Mouse (Mus musculus) gastrocnemius, adult 18-20 months (tissue): ENCODE data around the gene Zfp513. TPM values are rescaled to one million over a fixed set of nuclear protein-coding genes. Genes with fewer than 3 reads are reported as not detected.

ENCODE experiments used
- DNase-seq: peaks from one replicate; pipeline ENCODE4 v3.0.0; 2021; ENCODE audit warnings: low spot score
- total RNA-seq, 2 experiments: library from RNA; stranded (reverse); gene quantifications; 2 replicates each; pipeline ENCODE4 v1.2.3; 2021

Gene Zfp513
- total RNA-seq, 2 experiments from 2014 or later, result 6.0 to 7.2 TPM

DNA sequence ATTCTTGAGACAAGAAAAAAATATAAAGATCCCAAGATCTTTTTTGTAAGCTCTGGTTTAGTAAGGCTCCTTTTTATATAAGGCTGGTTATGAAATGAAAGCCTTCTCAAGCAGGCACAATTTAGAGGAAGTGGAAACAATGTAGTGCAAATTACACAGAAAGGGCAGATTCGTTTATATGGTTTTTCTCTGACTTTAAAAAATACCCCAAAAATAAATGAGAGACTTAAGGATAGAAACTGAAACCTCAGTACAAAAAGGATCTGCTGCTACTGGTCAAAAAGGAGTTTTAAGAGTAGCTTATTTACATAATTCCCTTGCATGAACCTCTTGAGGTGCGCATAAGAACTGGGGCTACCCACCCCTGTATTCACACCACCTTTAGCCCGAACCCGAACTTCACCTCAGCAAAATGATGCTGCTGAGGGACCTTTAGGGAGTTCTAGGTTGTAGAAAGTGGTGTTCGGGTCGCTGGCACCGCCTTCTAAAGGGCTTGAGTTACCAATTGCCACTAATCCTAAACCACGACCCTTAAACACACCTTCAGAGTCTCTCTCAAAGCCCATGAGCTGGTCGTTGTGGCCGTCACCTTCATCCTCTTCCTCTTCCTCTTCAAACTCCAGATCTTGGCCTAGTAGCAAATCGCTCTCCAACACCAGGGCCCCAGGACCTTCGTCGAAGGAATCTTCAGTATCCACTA lies 911 bp downstream of the Zfp513 start:
- no peak for DNase-seq

DNA sequence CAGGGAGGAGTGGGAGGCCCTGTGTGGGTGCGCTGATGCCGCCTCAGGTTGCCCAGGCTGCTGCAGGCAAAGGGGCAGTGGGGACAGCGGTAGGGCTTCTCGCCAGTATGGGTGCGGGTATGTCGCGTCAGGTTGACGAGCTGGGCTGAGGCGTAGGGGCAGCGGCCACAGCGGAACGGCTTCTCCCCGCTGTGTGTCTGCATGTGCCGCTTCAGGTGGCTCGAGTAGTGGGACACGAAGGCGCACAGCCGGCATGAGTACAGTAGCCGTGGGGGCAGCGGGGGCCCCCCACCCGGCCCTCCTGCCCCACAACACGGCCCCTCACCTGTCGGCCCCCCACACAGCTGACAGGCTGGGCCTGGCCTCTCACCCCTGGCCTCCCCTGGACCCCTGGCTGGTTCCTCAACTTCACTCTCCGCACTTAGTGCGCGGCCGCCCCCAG lies 1.8 kb downstream of the Zfp513 start:
- no peak for DNase-seq

DNA sequence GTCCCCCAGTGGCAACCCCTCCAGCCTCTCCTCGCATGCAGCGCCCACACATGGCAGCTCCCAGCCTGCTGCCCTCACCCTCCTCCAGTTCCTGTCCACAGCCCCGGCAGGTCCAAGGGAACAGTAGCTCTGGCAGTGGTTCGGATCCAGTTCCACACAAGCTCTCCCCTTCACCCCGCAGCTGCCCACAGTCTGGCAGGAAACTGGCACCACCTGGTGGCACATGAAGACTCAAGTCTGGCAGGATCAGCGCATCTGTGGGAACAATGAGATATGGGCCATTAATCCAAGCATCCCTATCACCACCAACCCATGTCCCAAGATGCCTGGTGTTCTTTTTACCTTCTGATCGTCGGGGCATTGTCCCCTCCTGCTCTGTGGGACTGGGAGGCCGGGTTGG lies 2.2 kb downstream of the Zfp513 start:
- no peak for DNase-seq

DNA sequence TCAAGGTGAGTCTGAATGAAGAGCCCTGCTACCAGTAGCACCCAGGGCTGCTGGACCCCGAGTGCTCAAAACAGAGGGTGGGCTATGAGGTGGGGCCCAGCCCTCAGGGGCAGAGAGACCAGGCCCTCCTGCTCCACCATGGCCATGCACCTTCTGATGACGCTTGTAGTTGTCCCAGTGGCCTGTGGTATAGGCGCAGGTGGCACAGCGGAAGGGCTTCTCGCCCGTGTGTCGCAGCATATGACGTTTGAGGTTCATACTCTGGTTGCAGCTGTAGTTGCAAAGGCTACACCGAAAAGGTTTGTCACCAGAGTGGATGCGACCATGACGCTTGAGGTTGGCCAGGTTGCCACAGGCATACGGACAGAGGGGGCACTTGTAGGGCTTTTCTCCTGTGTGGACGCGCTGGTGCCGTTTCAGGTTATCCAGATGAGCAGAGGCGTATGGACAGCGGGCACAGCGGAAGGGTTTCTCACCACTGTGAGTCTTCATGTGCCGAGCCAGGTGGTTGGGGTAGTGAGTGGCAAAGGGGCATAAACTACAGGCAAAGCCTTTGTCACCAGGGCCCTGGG lies 2.7 kb downstream of the Zfp513 start:
- DNase-seq, result no peak

DNA sequence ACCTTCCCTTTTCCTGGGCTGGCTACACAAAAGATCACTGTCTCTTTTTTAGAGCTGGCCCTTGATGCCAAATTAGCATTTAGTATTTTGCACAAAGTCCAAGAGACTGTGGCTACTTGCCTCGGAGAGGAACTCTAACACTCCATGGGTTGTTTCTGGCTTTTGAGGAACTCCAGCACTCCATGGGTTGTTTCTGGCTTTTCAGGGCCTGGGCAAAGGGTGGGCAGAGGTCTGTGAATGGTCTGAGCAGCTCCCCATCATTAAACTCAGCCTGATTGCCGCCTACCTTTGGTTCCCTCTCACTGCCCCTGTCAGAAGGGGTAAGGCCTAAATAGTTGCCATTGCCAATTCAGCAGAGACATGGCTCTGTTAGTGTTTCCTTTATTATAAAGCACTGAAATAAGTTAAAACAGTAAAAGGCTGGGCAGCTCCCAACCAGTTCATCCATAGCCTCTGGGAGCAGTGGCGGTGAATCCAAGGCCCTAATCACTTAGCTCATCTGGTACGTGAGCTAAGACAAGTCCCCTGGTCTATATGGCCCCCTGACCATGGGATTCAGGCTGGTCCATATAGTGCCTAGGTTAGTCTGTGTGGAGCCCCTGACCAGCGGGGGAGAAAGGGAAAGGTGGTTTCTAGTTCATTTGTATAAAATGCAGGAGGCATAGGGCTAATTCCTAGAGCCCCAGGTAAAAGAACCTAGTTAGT lies 3.3 kb downstream of the Zfp513 start:
- DNase-seq, result no peak

DNA sequence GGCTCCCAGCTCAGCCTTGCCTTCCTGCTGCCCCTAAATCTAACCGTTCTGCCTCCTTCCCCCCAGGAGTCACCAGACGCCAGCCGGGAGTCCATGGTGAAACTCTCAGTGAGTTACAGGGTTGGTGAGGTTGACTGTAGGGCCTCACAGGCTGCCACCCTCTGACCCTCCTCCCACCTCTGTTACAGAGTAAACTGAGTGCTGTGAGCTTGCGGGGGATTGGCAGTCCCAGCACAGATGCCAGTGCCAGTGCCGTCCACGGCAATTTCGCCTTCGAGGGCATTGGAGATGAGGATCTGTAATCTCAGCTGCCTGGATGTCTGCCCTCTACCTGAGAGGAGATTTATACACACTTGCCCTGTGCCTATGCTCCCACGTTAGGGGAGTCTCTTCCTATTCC lies 3.9 kb downstream of the Zfp513 start:
- no peak for DNase-seq

DNA sequence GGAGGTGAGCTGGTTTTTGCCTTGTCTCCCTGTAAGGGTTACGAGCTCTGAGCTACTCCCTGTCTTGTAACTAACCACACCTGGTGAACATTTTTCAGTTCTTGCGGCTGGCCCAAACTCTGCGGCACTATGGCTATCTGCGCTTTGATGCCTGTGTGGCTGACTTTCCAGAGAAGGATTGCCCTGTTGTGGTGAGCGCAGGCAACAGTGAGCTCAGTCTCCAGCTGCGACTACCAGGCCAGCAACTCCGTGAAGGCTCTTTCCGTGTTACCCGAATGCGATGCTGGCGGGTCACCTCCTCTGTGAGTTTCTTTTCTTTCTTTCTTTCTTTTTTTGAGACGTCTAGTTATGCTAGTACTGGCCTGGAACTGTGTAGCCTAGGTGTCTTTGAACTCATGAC lies 5.0 kb downstream of the Zfp513 start:
- DNase-seq, result no peak

DNA sequence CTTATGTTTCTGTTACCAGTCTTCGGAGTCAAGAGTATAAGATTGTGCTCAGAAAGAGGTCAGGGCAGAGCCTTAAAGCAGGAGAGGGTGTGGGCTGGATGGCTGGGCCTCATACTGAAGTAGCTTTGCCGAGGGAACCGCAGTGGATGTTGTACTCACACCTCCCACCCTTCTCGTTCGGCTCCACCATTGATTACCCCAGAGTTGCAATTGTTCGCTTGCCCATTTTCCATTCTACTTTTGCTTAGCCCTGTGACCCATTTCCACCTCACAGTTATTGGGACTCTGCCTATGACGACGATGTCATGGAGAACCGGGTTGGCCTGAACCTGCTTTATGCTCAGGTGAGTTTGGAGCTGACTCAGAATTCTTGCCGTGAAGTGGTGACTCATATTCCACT lies 5.9 kb downstream of the Zfp513 start:
- DNase-seq, result no peak

DNA sequence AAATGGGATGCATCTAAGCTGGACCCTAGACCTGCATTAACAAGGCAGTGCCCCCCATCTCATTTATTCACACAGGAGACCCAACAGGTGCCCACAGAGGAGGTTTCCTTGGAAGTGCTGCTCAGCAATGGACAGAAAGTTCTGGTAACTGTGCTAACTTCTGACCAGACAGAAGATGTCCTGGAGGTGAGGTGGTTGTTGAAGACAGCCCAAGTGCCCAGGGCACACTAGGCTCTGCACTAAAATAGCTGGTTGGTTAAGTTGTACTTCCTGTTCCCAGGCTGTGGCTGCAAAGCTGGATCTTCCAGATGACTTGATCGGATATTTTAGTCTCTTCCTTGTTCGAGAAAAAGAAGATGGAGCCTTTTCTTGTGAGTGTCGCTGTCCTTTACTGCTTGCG lies 6.4 kb downstream of the Zfp513 start:
- no peak for DNase-seq

DNA sequence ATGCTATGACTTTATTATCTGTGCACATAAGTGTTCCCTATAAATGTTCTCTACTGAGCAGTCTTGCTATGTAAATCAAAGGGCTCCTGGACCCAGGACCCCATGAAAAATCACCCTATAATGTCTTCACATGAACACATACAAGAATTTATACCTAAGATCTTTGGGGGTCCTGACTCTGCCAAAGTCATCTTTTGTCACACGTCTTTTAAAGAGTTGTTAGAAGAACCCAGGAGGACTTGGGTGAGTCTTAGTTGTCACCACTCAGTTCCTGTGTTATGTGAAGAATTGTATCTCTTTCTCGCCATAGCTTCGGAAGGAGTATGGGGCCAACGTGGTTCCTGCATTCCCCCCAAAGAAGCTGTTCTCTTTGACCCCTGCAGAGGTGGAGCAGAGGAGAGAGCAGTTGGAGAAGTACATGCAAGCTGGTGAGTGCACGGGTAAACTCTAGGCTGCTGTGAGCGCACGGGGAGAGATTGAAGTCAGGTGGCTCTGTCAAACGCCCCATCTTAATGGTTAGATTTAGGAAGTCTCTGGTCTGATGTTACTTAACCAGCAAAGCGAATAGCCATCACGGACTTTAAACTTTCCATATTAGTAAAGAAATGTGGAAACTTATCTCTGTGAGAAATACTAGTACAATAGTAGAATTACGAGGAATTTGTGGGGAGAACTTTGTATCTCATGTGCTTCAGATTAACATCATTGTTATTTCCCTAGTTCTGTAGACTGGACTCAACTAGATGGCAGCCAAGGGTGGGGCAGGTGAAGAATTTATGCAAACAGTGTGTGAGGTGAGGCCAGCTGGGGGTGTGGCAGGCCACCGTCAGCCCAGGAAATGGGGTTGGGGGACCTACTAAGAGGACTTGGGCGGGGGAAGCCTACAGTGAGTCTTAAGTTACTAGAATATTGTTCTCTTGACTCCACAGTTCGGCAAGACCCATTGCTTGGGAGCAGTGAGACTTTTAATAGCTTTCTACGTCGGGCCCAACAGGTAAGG lies 7.3 kb downstream of the Zfp513 start:
- DNase-seq, result no peak

DNA sequence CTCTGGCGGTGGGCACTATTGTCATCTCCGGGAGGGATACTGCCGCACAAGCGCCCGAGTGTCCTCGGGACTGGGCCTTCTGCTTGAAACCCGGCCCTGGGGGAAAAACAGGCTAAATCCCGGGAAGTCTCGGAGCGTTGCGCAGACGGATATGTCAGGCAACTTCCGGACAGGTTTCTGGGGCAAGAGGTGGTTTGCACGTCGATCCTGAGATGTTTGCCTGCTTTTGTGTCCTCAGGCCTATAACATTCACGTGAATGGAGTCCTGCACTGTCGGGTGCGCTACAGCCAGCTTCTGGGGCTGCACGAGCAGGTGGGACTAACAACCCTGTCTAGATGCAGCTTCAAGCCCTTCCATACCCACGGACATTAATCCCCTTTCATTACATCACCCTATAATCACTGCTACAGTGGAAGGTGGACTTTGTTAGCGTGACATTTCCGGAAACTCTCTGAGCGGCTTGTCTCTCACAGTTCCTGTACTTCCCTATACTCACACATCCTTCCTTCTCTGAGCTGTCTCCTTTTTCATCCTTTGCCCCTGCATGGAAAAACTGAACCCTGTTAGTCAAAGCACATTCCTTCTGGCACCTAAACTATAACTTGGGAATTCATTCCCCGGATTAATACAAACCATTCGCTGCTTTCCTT lies 8.3 kb downstream of the Zfp513 start:
- DNase-seq, result no peak

DNA sequence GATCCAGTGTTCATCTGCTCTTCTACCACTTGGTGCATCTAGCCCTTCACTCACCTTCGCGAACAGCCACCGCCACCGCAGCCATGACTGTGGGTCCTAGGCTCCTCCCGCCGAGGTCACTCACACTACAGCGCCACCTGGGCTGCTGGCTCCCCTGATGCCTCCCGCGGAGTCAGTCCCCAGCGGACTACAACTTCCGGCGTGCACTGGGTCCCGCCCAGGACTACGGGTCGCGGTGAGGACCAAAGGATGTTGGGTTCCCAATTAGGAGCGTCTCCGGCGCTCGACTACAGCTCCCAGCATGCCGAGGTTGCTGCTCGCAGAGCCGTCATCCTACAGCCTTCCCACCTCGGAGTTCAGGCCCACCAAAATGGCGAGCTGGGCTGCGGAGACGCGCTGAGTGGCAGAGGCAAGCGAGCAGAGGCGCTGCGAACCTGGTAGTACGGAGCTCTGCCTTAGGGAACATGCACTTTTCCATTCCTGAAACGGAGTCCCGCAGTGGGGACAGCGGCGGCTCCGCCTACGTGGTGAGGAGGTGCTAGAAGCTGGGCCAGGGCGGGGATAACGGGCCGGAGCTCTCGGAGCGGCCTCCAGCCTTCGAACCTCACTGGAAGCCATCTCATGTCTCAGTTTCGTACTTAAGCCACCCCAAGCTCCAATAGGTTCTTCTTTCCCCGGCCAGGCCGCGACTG lies 9.0 kb downstream of the Zfp513 start, which contains the start of the genes Snx17 and Eif2b4:
Snx17 (plus strand) TSS at position 289 of the 692 bp plus-strand sequence.
Eif2b4 (minus strand) TSS at position 492 of the 692 bp plus-strand sequence.
- DNase-seq, result peak; percentile 99

DNA sequence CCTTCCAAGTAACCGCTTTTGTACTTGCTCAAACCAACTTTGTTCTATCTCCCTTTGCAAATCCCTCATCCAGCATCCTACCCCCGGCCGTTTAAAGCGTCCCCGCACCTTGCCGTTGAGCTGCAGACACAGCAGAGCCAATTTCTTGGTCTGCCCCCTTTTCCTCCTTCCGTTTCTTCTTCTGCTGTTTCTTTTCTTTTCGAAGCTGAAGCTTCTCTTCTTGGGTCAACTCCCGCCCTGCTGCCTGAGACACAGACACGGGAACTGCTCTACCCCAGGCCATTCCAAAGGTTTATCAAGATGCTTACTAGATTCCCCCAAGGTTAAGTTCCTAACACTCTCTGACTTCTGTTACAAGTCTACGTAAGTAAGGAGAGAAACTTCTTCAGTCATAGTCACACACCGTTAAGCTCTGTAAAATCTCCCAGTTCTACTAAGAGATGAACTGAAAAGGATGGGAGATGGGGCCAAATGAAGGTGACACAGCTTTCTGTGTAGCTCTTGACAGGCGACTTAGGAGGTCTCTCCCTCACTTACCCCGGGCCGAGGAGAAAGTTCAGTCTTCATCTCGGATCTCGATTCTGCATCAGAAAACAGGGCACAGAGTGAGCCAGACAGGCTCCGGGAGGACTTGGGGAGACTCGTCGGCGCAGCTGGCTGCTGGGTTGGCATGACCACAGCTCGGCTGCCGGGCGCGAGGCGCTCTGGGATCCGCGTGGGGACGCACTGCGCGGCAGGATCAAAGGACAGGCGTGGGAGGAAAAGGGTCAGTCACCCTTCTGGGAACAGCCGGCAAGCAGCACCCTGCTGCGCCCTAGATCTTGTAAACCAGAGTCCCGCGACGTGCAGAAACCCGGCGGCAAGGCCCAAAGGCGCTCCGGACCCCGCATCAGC lies 9.8 kb downstream of the Zfp513 start:
- no peak for DNase-seq

DNA sequence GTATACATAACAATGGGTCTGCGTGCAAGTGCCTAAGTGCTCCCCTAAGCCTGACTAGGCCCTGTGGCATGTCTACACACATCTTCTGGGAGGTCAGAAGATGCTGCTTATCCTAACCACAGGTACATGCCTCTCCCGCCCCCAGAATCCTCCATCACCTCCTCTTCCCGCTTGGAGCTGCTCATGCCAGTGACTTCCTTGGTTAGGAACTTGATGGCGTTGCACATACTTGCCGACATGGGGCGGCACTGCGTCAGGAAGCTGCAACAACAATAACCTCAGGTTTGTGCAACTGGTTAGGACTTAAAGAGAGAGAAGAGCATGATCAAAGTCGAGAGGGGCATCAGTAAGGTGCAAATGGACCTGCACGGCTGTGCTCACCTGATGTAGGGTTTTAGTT lies 11.9 kb downstream of the Zfp513 start:
- no peak for DNase-seq

DNA sequence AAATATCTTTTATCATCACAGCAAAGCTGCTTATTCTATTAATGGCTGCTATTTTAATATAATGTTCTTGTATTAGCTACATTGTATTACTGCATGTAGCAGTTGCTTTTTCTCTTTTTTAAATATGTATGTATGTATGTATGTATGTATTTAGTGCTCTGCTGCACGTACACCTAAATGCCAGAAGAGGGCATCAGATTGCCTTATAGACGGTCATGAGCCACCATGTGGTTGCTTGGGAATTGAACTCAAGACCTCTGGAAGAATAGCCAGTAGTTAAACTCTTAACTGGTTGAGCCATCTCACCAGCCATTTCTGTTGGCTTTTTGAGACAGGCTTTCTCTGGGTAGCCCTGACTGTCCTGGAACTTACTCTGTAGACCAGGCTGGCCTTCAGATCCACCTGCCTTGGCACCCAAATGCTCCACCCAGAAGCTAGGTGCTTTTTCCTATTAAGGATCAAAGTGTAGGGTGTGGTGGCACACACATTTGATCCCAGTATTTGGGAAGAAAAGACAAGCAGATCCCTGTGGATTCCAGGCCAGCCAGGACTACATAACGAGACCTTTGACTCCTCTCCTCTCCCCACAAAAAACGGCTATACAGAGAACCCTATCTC lies 13.8 kb downstream of the Zfp513 start:
- DNase-seq, result no peak

DNA sequence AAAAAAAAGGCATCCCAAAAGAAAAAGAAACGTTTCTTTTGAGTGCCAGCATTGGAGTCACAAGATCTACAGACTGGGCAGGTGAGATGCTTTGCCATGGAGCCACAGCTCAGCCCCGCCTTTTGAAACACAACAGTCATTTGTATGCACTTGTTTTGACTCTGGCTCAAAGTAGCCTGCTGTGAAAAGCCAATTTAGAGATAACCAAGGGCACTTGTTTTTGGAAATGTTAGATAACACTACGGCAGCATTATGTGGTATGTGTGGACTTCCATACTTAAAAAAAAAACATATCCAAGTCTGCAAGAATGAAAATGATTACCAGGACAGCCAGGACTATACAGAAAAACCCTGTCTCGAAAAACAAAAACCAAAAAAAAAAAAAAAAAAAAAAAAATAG lies 18.4 kb downstream of the Zfp513 start:
- no peak for DNase-seq

DNA sequence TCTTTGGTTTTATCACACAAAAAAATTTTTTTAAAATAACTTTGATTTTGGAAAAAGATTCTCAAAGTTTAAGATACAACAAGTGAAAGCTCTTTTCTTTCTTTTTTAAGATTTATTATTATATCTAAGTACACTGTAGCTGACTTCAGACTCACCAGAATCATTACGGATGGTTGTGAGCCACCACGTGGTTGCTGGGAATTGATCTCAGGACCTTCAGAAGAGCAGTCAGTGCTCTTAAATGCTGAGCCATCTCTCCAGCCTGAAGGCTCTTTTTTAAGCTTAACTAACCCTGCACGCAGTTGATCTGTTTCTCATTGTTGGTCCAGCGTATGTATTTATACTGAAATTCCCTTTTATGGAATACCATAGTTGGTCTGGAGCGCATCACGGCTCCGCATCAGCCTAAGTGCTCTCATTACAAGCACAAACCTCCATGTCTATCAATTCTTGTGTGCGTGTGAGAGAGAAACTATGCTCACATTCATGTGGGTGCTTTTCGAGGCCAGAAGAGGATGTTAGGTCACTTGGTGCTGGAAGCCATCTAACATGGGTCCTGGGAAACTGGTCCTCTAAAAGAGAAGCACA lies 20.8 kb downstream of the Zfp513 start:
- DNase-seq, result no peak
